Mouse (Mus musculus) erythroblast, embryonic 14.5 days (primary cell): Measurements from ENCODE around the gene Hoxb2. TPM values are rescaled to one million over a fixed set of nuclear protein-coding genes. Genes with fewer than 3 reads are reported as not detected.

Experiments
- H3K27me3 ChIP-seq: 2 replicates; pipeline ENCODE4 v1.6.1; 2012; ENCODE audit warnings: inconsistent platforms; ENCODE audit not compliant: control insufficient read depth
- H3K36me3 ChIP-seq: 2 replicates; pipeline ENCODE4 v1.6.1; 2012; ENCODE audit warnings: mild to moderate bottlenecking, inconsistent platforms; ENCODE audit not compliant: control insufficient read depth
- H3K4me1 ChIP-seq: 2 replicates; pipeline ENCODE4 v1.6.1; 2012; ENCODE audit warnings: inconsistent platforms; ENCODE audit not compliant: control insufficient read depth
- H3K4me3 ChIP-seq: replicated peaks from 2 replicates; pipeline ENCODE3; 2012; ENCODE audit warnings: moderate library complexity, mild to moderate bottlenecking, inconsistent platforms
- H3K9me3 ChIP-seq: 2 replicates; pipeline ENCODE4 v1.6.1; 2012; ENCODE audit warnings: low read length, inconsistent platforms, mixed read lengths; ENCODE audit not compliant: control insufficient read depth
- GATA1 ChIP-seq: IDR thresholded peaks from 2 replicates; pipeline ENCODE4 v1.6.1; 2012; ENCODE audit warnings: low read length, inconsistent platforms, mixed read lengths
- TAL1 ChIP-seq: IDR thresholded peaks from 3 replicates; pipeline ENCODE4 v1.6.1; 2012; ENCODE audit warnings: low read length, inconsistent platforms, mixed read lengths
- polyA plus RNA-seq: library from polyadenylated mRNA; stranded (reverse); fragments of >175 nt; gene quantifications from 2 replicates; pipeline ENCODE4 v1.2.3, GENCODE M21; 2012

Gene Hoxb2
- polyA plus RNA-seq, 1 experiment, result not detected

- H3K9me3 ChIP-seq, result no peaks in the 10 kb centered on the region
- H3K4me3 ChIP-seq, result no peak overlapping the region
- H3K36me3 ChIP-seq, result no peaks in the 10 kb centered on the region
- no peaks in the 10 kb centered on the region for H3K4me1 ChIP-seq
- peaks cover 84% of the 10 kb centered on the region for H3K27me3 ChIP-seq
- TF ChIP-seq GATA1 (no peak), TAL1 (no peak)
Observed at GRCm38 (mm10) chr11:96353939-96354338, 3.6 kb downstream of the Hoxb2 start.

GRCm38 (mm10) chr11:96354376-96354775 lies 4.1 kb downstream of the Hoxb2 start:
- Histone ChIP-seq H3K36me3 (no peaks in the 10 kb centered on the region), H3K9me3 (no peaks in the 10 kb centered on the region), H3K4me3 (no peak overlapping the region), H3K4me1 (no peaks in the 10 kb centered on the region), H3K27me3 (peaks cover 80% of the 10 kb centered on the region)
- TF ChIP-seq GATA1 (no peak), TAL1 (no peak)

GRCm38 (mm10) chr11:96354801-96355311 lies 4.5 kb downstream of the Hoxb2 start:
- H3K4me3 ChIP-seq, result no peak overlapping the region
- no peaks in the 10 kb centered on the region for H3K9me3 ChIP-seq
- H3K36me3 ChIP-seq, result no peaks in the 10 kb centered on the region
- TF ChIP-seq TAL1 (no peak), GATA1 (no peak)
- peaks cover 77% of the 10 kb centered on the region for H3K27me3 ChIP-seq
- H3K4me1 ChIP-seq, result no peaks in the 10 kb centered on the region

GRCm38 (mm10) chr11:96363807-96364206 lies 13.5 kb downstream of the Hoxb2 start:
- no peaks in the 10 kb centered on the region for H3K36me3 ChIP-seq
- H3K4me1 ChIP-seq, result no peaks in the 10 kb centered on the region
- TF ChIP-seq TAL1 (no peak), GATA1 (no peak)
- H3K9me3 ChIP-seq, result no peaks in the 10 kb centered on the region
- peaks cover 67% of the 10 kb centered on the region for H3K27me3 ChIP-seq
- H3K4me3 ChIP-seq, result no peak overlapping the region

GRCm38 (mm10) chr11:96365441-96366091 lies 15.2 kb downstream of the Hoxb2 start, which contains the start of gene Hoxb1:
Gene Hoxb1, plus strand, starts transcription at chr11:96365752.
- Histone ChIP-seq H3K27me3 (peaks cover 76% of the 10 kb centered on the region), H3K4me1 (no peaks in the 10 kb centered on the region)

GRCm38 (mm10) chr11:96366092-96367041 lies 16.0 kb downstream of the Hoxb2 start:
- H3K9me3 ChIP-seq, result no peaks in the 10 kb centered on the region
- no peaks in the 10 kb centered on the region for H3K4me1 ChIP-seq
- no peaks in the 10 kb centered on the region for H3K36me3 ChIP-seq
- peaks cover 80% of the 10 kb centered on the region for H3K27me3 ChIP-seq
- no peak for TF ChIP-seq GATA1
- TF ChIP-seq TAL1, result no peak
- no peak overlapping the region for H3K4me3 ChIP-seq

More at GRCm38 (mm10) chr11:96365441-96366091, 15.2 kb downstream of the Hoxb2 start, which contains the start of gene Hoxb1:
- TF ChIP-seq TAL1 (no peak), GATA1 (no peak)
- Histone ChIP-seq H3K9me3 (no peaks in the 10 kb centered on the region), H3K36me3 (no peaks in the 10 kb centered on the region), H3K4me3 (no peak within 1 kb of the TSS)

GRCm38 (mm10) chr11:96367141-96367540 lies 16.8 kb downstream of the Hoxb2 start:
- Histone ChIP-seq H3K36me3 (no peaks in the 10 kb centered on the region), H3K27me3 (peaks cover 79% of the 10 kb centered on the region), H3K4me3 (no peak overlapping the region), H3K4me1 (no peaks in the 10 kb centered on the region), H3K9me3 (no peaks in the 10 kb centered on the region)
- TF ChIP-seq TAL1 (no peak), GATA1 (no peak)

- Histone ChIP-seq H3K4me3 (no peak overlapping the region), H3K9me3 (no peaks in the 10 kb centered on the region), H3K4me1 (no peaks in the 10 kb centered on the region), H3K36me3 (no peaks in the 10 kb centered on the region), H3K27me3 (peaks cover 81% of the 10 kb centered on the region)
- TF ChIP-seq GATA1 (no peak), TAL1 (no peak)
Observed at GRCm38 (mm10) chr11:96368686-96369085, 18.4 kb downstream of the Hoxb2 start.

GRCm38 (mm10) chr11:96369140-96369539 lies 18.8 kb downstream of the Hoxb2 start:
- no peak for TF ChIP-seq GATA1
- no peak for TF ChIP-seq TAL1
- no peaks in the 10 kb centered on the region for H3K9me3 ChIP-seq
- no peak overlapping the region for H3K4me3 ChIP-seq
- H3K36me3 ChIP-seq, result no peaks in the 10 kb centered on the region
- H3K4me1 ChIP-seq, result no peaks in the 10 kb centered on the region
- H3K27me3 ChIP-seq, result peaks cover 81% of the 10 kb centered on the region
